Mouse (Mus musculus) lung, postnatal 4 days (tissue): ENCODE measurements around the gene Papss1.
A peak's percentile ranks its signal among the peaks of the same experiment; 100 is the strongest.
"Not testable (repeated sequence)": the region's sequence is repeated elsewhere in the genome, so short reads cannot be mapped to it uniquely, and the experiment has no call there.

Experiments used
- DNase-seq, 2 experiments: peaks; one replicate each; pipeline ENCODE4 v3.0.0; 2021

The Papss1 gene

DNA sequence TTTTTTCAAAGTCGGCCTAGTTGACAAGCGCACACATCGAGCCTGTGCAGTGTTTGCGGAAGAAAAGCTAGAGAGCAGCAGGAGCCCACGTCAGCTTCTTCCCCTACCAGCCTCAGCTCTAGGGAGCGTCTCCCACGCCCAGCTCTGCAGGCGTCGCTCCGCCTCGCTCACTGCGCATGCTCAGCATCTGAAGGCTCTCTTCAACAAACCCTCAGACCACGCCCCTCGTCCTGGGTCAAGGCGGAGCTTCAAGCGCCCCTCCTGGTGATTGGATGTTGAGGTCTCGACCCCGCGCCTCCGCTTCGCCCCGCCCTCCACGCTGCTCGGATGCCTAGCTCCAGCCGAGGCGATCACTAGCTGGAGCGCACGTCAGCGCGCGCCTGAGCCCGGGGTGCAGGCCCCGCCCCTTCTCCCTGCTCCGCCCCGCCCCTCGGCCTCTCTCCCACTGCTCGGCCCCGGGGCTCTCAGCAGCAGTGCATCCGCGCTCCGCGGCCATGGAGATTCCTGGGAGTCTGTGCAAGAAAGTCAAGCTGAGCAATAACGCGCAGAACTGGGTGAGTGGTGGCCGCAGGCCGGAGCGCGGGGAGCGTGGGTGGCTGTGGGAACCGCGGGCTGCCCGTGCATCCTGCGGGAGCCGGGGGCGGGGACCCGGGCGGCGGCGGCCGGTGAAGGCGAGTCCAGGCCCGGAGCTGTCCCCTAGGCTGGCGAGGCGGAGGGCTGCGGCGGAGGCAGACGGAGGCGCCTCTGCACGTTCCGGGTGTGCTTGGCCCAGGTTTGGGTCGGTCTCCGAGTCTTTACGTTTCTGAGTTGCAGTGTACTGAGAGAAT lies at the start of gene Papss1:
Gene Papss1 (plus strand): TSS at position 339 of the 827 bp plus-strand sequence.
- DNase-seq: peak; percentile 100

GRCm38 (mm10) chr3:131516332-131516999 lies 48.1 kb upstream of the Papss1 start:
- peak; percentile 43 to 74 for DNase-seq

DNA sequence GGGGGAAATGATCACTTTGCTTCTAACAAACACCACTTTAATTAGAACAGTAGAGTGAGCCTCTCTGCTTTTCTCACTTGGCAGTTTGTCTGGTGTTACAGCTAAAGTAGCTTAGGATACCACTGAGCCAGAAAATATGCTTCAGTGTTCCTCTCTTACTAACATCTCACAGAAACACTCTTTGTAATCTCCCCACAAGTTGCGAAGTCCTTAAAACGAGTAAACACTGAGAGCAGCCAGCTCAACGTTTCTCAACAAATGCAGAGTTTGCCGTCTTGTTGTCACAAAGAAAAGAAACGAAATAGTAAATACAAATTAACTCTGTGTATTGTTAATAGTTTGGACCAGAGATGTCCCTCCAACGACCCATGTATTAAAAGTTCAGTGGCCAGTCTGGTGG lies 46.8 kb upstream of the Papss1 start:
- no peak for DNase-seq

DNA sequence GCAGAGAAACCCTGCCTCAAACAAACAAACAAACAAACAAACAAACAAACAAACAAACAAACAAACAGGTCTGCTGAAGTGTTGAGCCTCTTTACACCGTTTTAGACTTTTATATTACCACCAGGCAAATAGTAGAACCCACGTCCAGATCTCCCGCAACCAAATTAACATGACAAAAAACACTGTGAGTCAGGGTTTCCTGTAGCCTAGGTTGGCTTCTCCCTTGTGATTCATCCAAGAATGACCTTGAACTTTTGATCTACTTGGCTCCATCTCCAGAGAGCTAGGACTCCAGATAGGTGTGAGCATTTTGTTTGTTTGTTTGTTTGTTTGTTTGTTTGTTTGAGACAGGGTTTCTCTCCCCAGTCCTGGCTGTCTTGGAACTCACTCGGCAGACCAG lies 43.4 kb upstream of the Papss1 start:
- no peak for DNase-seq

DNA sequence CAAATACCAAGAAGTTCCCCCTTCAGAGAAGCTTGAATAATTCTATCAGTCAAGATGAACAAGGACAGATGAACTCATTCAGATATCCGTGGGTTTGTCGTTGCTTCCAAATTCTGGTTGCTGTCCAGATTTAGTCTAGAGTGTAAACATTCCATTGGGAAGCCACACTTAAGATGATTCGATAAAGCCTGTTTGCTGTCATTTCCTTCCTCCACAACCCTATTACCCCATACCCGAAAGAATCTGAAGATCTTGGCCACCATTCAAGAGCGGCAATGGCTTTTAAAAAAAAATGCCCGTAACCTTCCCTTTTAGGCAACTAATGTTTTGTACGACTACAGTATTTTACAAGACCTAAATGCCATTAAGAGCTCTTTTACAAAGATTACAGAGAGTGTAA lies 42.3 kb upstream of the Papss1 start:
- DNase-seq: peak in 1 of 2 experiments; percentile 47

DNA sequence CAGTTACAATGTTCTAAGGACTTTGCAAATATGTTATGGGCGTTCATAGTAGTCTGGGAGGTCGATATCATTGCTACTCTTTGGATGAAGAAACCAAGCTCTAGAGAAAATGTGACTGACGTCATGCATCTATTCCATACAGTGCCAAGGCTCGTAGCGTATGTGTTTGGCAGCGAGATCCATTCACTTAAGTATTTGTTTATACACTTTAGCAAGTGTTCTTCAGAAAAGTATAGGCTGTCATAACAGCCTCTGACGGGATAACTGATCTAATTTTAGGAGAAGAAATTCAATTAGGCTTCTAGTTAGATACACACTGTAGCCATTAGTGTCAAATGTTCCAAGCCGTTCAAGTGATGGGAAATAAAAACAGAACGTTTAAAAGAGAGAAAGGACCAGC lies 40.8 kb upstream of the Papss1 start:
- DNase-seq: no peak

GRCm38 (mm10) chr3:131524210-131524609 lies 40.4 kb upstream of the Papss1 start:
- DNase-seq: no peak

- DNase-seq: peak; percentile 34 to 61
Observed at GRCm38 (mm10) chr3:131524779-131525178, 39.8 kb upstream of the Papss1 start.

DNA sequence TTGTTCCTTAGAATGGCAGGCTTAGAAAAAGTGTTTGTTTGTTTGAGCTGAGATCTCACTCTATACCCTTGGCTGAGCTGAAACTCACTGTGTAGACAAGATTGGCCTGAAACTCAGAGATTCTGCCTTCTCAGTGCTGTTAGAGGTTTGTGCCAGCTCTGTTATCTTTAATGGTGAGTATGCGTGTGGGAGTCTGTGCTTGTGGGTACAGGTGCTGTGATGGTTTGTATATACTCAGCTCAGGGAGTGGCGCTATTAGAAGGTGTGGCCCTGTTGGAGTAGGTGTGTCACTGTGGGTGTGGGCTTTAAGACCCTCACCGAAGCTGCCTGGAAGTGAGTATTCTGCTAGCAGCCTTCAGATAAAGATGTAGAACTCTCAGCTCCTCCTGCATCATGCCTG lies 39.3 kb upstream of the Papss1 start:
- DNase-seq: no peak

DNA sequence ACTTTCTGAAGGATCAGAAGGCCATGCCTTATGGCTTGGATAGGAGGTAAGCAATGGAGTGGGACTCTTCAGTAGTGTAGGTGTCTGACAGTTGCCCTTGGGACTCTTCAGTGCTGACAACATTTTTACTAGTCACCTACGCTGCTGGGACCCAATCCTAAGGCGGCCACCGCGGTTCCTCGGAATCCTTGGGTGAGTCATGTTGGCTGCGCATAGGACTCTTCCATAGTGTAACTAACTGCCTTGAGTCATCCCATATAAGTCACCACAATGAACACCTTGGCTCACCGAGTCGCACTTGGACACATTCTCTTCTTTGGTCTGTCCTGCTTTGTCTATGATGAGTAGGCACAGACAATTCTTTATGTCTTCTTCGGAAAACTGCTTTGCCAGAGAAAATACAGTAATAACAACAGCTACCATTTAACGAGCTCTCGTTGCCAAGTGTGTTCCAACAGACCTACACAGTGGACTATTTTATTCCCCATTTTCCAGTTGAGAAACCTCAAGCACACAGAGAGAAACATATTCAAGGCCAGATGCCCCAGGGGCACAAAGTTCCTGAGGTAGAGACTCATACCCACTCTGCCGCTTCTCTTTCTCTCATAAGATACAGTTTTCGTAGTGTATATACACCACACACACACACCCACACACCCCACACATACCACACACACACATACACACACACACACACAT lies 23.2 kb upstream of the Papss1 start:
- DNase-seq: no peak

GRCm38 (mm10) chr3:131547562-131547961 lies 17.0 kb upstream of the Papss1 start:
- DNase-seq: not testable (repeated sequence)

DNA sequence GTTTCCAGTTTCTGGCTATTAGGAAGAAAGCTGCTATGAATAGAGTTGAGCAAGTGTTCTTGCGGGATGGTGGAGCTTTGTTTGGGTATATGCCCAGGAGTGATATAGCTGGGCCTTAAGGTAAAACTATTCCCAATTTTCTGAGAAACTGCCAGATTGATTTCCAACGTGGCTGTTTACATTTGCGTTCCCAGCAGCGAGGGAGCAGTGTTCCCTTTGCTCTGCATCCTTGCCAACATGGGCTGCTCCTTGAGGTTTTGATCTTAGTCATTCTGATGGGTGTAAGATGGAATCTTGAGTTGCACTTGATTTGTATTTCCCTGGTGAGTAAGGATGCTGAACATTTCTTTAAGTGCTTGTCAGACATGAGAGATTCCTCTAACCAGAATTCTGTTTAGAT lies 14.5 kb upstream of the Papss1 start:
- DNase-seq: no peak

DNA sequence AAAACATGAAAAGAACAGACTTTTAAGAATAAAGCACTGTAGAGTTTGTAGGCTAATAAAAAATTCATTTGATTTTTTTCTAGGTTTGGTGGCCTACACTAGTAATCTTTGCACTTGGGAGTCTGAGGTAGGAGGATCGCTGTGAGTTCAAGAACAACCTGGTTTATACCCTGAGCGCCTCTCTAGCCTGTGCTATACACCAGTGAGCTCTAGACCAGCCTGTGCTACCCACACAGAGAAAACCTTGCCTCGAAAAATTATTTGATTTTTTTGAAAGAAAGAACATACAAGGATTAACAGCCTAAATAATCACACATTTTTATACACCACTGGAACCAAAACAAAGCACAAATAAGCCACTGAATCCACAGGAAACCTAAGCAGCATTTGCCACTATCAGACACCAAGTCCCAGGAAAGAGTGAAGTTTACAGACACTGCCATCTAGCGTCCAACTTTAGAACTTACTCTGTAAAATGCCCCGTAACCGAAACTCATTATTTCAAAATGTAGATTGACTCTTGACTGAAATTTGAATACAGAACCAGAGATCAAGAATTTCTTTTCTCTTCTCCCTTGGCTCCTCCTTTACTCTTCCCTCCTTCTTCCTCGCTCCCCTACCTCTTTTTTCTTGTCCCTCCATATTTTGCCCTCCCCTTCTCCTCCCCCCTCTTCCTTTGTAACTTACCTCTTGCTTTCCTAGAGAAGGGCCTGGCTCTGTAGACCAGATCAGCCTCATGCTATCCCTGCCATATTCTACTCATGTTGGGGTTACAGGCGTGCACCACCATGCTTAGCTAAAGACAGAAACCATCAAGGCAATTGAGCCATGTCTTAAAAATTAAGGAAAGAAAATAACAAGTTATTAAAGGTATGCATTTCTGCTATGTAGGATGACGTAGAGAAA lies 12.0 kb upstream of the Papss1 start:
- peak in 1 of 2 experiments; percentile 50 for DNase-seq

DNA sequence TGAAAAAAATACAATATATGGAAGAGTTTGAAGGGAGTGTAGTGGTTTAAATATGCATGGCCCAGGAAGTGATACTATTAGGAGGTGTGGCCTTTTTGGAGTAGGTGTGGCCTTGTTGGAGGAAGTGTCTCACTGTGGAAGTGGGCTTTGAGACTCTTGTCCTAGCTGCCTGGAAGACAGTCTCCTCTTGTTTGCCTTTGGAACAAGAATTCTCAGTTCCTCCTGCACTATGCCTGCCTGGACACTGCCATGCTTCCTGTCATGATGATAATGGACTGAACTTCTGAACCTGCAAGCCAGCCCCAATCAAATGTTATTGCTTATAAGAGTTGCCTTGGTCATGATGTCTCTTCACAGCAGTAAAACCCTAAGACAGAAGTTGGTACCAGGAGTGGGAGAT lies 8.8 kb upstream of the Papss1 start:
- no peak for DNase-seq

DNA sequence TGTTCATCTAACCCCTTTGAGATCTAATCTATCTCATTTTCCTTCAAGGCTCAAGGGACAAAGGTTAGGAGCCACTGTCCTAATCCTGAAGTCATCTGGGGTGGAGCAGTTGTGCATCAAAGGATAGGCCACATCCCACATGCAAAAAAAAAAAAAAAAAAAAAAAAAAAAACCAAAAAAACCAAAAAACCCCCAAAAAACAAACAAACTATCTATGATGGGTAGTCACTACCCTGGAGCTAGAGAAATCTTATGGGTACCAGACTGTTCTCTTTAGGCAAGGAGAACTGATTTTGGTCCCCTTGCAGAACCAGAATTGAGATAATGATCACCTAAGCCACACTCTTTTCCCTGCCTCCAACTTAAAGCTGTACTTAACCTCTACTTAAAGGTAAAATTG lies 3.0 kb upstream of the Papss1 start:
- no peak for DNase-seq

- DNase-seq: no peak
Observed at GRCm38 (mm10) chr3:131565257-131565610, 666 bp downstream of the Papss1 start.

- no peak for DNase-seq
Observed at GRCm38 (mm10) chr3:131566281-131566680, 1.7 kb downstream of the Papss1 start.

DNA sequence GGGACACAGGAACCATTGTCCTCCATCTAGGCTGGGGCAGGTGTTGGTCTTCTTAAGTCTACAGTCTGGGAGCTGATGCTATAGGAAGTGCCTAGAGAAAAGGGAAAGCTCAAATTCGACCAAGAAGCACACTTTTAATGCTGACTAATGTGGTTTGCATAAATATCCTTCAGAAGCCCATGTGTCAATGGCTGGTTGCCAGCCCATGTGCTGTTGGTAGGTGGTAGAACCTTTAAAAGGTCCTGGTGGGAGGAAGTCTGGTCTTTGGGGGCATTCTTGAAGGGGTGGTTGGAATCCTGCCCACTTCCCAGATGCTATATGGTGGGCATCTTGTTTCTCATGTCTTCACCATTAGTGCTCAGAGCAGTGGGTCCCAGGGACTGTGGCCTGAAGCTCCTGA lies 5.9 kb downstream of the Papss1 start:
- no peak for DNase-seq

- DNase-seq: peak in 1 of 2 experiments; percentile 13
Observed at GRCm38 (mm10) chr3:131573555-131573954, 9.0 kb downstream of the Papss1 start.

DNA sequence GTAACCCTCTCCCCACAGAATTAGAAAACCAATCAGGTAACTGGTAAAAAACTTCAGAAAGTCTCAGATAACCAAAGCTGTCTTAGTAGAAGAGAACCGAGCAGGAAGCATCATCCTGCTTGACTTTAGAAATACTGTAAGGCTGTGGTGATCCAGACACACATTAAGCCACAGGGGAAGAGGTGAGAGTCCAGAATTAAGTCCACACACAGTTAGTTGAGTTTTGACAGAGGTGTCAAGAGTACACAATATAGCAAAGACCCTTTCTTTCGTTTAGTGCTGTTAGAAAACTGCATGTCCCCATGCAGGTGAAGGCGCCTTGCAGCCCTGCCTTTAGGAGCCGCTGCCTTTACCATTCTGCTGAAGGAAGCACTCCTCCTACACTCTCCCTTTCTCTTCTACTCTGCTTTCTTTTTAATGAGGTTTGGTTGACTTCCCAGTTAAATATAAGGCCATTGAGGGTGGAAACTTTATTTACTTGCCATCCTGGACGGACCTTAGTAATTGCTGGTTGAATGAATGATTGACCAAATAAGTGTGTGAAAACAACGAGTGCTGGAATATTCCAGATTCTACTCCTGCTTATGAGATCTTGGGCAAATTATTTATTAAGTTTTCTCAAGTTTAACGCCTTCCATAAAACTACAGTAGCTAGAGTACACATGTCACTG lies 14.0 kb downstream of the Papss1 start:
- DNase-seq: no peak

DNA sequence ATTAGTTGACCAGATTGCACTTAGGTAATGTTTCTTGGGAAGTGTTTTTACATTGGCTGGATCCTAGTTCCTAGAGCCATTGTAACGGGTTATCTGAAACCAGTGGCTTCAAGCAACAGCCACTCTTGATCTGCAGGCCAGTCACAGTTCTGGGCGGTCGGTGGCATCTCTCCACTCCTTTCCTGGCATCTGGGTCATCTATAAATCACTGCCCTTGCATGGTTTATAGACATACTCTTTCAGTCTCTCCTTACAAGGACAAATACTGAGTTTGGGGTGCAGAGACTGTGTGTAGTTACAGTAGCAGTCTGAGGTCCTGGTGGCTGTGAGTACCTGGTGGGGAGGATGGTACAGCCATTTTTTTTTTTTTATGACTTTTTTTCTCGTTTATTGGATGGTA lies 15.5 kb downstream of the Papss1 start:
- no peak for DNase-seq

DNA sequence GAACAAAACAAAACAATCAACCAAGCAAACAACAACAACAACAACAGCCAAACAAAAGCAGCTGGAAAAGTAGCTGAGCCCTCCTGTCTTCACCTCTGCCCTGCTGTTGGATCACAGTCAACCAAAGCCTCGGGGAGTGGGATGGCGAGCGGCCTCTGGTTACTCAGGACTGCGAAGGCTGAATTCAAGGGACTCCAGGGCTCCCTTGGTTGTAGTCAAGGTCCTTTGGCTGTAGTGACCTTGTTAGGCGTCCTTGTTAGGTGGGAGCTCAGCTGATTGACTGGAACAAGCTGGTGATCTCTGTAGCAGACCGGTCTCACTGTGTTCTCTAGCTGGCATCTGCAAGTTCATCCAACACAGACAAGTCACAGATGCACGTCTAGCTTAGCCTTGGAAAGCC lies 16.5 kb downstream of the Papss1 start:
- no peak for DNase-seq
